Mouse (Mus musculus) T-cell, adult 2 months (primary cell): ENCODE data around the gene Lgr5.

Source experiments
- DNase-seq: peaks from one replicate; pipeline ENCODE4 v3.0.0; 2022; ENCODE audit warnings: low spot score

Lgr5 gene

GRCm38 (mm10) chr10:115587301-115587969, at the start of gene Lgr5:
TSS of gene Lgr5 (minus strand) at chr10:115587780.
- no peak for DNase-seq

- no peak for DNase-seq
Observed at GRCm38 (mm10) chr10:115626678-115627077, 39.1 kb upstream of the Lgr5 start.

GRCm38 (mm10) chr10:115624957-115625356, 37.4 kb upstream of the Lgr5 start:
- no peak for DNase-seq

GRCm38 (mm10) chr10:115623956-115624671, 36.5 kb upstream of the Lgr5 start:
- no peak for DNase-seq

- no peak for DNase-seq
Observed at GRCm38 (mm10) chr10:115623481-115623880, 35.9 kb upstream of the Lgr5 start.

GRCm38 (mm10) chr10:115618288-115618856, 30.8 kb upstream of the Lgr5 start:
- no peak for DNase-seq

GRCm38 (mm10) chr10:115617456-115618287, 30.1 kb upstream of the Lgr5 start:
- DNase-seq = peak; percentile 2

- DNase-seq = no peak
Observed at GRCm38 (mm10) chr10:115595748-115596147, 8.2 kb upstream of the Lgr5 start.

- DNase-seq = no peak
Observed at GRCm38 (mm10) chr10:115593651-115594050, 6.1 kb upstream of the Lgr5 start.

GRCm38 (mm10) chr10:115593221-115593620, 5.6 kb upstream of the Lgr5 start:
- DNase-seq = no peak

- DNase-seq = no peak
Observed at GRCm38 (mm10) chr10:115587979-115588378, 399 bp upstream of the Lgr5 start.

- DNase-seq = no peak
Observed at GRCm38 (mm10) chr10:115586246-115587231, 1.0 kb downstream of the Lgr5 start.

GRCm38 (mm10) chr10:115585491-115586245, 1.9 kb downstream of the Lgr5 start:
- DNase-seq = no peak

GRCm38 (mm10) chr10:115584656-115585055, 2.9 kb downstream of the Lgr5 start:
- no peak for DNase-seq

- DNase-seq = no peak
Observed at GRCm38 (mm10) chr10:115583071-115583470, 4.5 kb downstream of the Lgr5 start.

GRCm38 (mm10) chr10:115581971-115582370, 5.6 kb downstream of the Lgr5 start:
- DNase-seq = no peak

- no peak for DNase-seq
Observed at GRCm38 (mm10) chr10:115579494-115579893, 8.1 kb downstream of the Lgr5 start.

GRCm38 (mm10) chr10:115579076-115579475, 8.5 kb downstream of the Lgr5 start:
- DNase-seq = no peak

- DNase-seq = no peak
Observed at GRCm38 (mm10) chr10:115571734-115572440, 15.7 kb downstream of the Lgr5 start.

- no peak for DNase-seq
Observed at GRCm38 (mm10) chr10:115571317-115571716, 16.3 kb downstream of the Lgr5 start.
